Mouse (Mus musculus) ovary, postnatal 14 days (tissue): ENCODE measurements around the gene Cyp27b1.

Experiments used
- DNase-seq: peaks from one replicate; pipeline ENCODE4 v3.0.0; 2022; ENCODE audit warnings: low spot score

Cyp27b1 gene

DNA sequence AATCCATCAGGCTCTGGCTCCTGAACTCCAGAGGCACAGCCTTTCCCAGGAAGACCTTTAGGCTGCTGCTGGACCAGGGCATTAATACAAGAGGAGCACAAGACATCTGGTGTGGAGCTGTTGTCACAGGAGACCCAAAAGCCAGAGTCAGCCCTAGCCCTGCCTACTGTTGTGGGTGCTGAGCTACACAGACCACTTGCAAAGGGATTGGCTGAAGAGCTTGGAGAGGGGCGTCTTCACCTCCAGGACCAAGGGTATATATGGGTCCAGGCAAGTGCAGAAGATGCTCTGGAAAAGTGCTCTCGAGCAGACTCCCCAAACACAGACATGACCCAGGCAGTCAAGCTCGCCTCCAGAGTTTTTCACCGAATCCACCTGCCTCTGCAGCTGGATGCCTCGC lies at the start of gene Cyp27b1:
Gene Cyp27b1, plus strand, starts transcription at position 297 of the 400 bp plus-strand sequence.
- no peak for DNase-seq

DNA sequence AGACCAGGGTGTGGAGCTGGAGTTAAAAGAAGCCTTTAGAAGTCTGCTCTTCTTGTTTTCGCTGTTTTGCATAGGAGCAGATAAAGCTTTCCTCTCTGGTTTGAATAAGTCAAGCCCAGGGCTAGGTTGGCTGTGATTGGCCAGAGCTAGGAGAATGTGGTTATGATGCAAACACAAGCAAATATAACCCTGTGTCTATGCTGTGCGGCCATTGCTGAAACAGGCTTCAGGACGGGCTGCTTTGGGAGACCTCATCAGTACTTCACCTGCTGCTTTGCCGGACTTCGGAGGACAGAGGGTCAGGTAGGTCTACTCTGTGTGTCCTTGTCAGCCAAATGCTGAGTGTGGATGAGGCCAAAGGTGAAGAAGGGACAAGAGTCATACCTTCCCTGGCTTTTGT lies 47.5 kb upstream of the Cyp27b1 start, which contains the start of gene Avil:
Gene Avil, plus strand, starts transcription at position 181 of the 400 bp plus-strand sequence.
- DNase-seq, result no peak

DNA sequence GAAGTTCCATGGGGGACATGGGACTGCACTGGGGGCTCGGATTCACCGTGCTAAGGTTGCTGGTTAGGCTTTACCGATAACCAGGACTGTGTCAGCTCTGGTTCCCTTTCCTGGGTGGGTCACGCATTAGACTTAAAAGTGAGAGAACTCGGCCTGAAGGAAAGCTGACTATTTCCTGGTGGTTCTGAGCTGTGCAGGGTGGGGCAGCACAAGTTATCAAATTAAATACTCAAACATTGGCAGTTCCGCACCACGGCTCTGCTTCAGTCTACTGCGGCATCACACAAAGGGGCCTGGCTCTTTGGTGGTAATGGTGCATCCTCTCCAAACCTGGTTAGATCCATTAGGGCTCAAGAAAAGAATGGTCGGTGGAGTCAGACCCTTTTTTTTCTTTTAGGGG lies 46.8 kb upstream of the Cyp27b1 start:
- DNase-seq, result no peak

DNA sequence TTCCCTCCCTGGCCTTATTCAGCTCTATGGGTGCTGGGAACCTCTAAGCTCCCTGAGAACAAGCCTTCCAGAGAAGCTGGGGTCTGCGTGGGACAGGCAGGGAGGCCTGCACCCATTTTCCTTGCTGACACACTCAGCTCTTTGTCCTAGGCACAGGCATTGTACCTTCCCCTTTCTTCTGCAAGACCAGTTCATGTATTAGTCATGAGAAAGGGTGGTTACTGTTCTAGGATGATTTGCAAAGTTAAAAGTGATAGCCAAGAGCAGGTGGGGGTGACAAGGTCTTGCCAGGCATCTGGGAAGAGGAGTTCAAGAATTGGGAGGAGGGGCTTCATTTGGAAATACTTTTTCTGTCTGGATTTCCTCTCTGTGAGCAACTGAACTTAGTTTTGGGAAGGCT lies 46.0 kb upstream of the Cyp27b1 start:
- DNase-seq, result no peak

DNA sequence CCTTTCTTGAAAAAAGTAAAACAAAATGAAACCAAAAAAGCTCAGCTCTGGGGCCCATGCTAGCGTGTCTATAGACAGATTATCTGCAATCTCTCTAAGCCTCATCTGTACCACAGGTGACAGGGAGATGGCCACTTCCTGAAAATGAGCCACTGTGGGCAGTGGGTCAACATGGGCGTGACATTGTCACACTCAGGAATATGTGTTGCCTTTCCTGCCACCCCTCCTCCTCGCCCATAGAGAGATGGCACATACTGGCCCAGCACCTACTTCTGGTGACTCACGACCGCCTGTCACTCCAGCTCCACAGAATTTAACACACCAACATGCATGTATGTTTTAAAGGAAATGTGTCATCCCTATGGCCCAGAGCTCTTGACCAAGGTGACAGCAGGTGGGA lies 45.3 kb upstream of the Cyp27b1 start:
- DNase-seq, result no peak

DNA sequence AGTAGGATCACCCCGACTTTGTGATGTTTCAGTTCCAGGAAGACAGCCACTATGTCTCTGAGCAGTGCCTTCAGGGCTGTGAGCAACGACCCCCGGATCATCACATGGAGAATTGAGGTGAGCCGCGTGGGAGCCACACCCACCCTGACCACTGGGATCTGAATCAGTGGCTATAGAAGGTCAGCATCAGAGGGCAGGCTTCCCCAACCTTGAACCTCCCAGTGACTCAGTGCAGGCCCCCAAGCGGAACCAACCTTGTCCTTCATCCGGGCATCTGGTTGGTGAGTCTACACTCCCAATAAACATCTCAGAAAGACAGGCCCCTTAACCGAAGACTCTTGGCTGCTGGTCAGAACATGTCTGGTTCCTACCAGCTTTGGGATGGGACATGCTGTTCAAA lies 44.7 kb upstream of the Cyp27b1 start:
- no peak for DNase-seq

DNA sequence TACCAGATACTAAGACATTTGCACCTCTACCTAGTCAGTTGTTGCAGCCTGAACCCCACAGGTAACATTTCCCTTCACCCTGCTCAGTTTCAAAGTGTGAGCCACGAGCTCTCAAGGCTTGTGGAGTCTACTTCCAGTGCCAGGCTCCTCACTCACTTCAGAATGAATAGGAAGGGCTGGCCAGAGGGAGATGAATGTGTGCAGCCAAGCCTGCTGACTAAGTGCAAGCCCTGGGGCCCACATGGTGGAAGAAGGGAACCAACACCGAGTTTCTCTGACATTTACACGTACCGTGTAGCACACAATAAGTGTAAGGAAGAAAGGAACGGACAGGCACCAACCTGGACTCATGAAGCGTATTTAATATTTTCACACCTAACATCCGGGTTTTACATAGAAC lies 44.2 kb upstream of the Cyp27b1 start:
- no peak for DNase-seq

DNA sequence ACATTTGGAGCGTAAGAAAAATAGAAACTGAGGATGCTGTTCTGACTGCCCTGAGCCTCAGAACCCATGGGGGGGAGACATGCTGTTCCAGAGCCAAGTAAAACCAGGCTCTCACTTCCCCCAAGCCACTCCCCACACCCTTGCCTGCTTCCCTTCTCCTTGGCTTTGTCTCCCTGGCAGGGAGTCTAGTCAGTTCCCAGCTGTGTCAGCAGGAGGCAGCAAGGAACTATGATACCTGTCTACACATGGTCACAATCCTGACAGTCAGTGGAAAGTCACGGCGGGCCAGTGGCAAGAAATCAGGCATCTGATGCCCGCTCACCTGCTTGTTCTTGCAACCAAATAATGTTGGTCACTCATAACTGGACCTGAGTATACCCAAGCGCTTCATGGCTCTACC lies 31.6 kb upstream of the Cyp27b1 start:
- no peak for DNase-seq

DNA sequence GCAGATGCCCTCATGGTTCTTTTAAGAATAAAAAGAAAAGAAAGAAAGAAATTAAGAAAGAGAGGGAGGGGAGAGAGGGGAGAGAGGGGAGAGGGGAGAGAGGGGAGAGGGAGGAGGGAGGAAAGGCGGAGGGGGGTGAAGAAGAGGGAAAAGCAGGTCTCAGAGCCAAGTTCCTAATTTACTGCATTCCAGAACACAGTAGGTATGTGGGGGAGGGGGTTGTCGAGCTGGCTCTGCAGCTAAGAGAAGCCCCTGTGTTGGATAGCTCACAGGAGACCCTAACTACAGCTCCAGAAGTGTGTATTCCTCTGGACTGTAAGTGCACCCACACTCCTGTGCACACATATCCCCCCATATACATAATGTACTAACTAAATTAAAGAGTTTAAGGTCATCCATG lies 31.0 kb upstream of the Cyp27b1 start:
- DNase-seq, result no peak

DNA sequence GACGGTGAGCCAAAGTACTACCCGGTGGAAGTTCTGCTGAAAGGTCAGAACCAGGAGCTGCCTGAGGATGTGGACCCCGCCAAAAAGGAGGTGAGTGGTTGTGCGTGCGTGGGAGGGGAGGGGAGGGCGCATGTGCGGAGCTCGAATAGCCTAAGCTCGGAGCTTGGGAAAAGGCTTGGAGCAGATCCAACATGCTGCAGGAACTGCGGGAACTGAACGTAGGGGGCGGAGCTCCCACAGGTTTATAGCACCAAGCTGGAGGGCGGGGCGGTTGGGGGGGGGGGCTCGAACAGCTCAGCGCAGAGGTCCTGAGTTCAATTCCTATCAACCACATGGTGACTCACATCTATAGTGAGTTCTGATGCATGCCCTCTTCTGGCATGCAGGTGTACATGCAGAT lies 29.6 kb upstream of the Cyp27b1 start:
- no peak for DNase-seq

DNA sequence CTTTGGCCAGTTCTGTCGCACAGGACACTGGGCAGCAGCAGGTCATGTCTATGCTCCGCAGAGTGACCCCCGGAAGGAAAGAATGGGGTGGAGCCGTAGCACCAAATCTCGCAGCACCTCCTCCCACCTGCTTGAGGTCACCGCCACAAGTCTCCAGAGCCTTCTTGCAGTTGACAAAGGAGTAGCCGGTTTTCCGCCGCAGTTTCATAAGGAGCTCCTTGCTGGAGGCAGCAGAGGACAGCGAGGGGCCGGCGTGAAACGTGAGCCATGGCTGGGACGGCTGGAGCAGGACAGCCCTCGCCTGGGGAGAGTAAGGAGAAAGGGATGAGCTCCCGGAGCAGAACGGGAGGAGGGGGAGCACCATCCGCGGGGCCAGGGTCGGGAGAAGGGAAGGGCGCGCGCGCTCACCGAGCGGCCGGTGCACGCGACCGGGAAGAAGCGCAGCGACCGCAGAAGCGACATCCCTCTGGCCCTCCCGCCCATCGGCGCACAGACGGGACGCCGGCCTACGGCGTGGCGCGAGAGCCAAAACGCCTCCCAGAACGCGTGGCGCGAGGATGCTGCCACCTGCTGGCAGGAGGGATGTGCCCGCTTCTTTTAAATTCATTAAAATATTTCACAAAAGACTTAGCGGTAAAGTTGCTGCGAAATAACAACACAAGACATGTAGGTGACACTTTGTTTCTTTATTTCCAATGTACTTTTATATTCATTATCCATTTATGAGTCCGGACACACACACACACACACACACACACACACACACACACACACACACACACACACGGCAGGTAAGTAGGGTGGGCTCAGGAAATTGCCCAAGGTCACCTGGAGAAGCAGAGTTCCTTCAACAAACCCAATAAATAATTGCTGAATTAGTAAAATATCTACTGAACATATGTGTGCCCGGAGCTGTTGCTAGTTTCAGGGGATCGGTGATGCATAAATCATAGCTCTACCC lies 17.4 kb upstream of the Cyp27b1 start, which contains the start of gene Tsfm:
Gene Tsfm, minus strand, starts transcription at position 505 of the 961 bp plus-strand sequence.
- peak; percentile 90 for DNase-seq

DNA sequence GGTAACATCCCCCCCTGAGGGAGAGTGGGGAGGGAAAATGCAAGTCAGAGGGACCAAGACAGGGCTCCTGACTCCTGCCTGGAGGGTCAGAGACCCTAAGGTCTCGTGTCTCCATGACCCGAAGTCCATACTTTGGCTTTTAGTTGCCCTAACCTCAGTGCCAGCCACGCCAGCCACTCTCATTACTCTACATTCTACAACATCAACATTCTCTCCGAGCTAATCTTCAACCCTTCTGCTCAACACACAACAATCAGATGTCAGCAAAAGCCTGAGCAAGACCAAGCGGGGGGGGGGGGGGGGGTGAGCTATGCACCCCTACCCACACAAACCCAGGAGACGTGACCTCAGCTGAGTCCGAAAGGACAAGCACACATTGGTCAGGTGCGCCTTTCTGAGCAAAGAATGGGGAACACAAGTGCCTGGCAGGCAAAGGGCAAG lies 14.7 kb upstream of the Cyp27b1 start:
- DNase-seq, result no peak

DNA sequence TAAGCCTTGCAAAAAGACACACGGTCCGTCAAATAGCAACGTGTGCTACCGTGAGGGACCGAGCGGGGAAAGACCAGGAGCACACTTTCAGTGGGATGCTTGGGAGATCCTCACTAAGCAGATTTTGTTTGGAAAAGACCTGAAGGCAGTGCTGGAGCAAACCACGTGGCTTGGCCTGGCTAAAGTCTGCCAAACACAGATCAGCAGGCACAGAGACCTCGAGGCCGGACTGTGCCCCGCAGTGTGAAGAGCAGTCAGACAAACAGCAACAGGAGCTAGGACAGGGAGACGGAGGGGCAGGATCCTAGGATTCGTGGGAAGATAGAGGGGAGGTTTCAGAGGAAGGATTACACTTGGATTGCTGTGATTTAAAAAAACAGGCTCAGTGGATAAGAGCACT lies 11.8 kb upstream of the Cyp27b1 start:
- no peak for DNase-seq

DNA sequence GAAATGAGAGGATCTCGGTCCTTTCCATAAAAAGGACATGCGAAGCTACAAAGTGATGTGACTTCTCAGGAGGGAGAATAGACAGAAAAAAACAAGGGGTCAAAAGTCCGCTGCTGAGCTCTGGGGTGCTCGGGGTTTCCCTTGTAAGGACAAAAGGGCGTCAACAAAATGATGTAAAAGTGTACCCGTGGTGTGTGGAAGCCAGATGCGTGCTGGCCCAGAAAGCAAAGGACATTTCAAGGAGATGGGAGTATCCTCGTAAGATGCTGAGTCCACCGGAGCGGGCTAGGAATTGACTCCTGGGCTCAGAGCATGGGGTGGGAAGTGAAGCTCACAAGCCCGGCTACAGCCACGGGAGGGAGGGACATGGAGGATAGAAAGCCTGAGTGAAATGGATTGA lies 10.4 kb upstream of the Cyp27b1 start:
- no peak for DNase-seq

DNA sequence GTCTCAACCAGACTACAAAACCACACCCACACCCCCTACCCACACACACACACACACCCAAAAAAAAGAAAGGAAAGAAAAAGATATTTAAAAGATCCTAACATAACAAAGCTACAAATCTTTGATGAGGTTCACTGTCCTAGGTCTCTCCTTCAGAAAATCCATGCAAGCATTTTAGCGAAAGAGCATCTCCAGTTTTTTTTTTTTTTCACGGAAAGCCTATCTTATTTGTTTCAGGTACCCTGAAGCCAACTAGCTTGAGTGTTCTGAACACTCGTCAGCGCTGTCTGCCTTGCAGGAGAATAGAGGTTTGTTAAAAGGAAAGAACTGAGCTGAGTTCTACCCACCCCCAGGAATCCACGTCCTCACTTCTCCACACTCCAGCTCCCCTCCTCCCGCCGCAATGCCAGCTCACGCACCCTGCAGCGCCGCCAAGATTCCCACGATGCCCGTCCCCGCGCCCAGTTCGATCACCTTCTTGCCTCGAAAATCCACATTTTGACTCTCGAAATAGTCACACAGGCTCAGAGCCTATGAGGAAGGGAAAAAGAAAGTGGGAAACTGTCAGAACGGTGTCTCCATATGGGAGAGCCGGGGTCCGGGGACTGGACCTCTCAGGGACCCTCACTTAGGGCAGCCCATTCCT lies 7.4 kb upstream of the Cyp27b1 start:
- no peak for DNase-seq

DNA sequence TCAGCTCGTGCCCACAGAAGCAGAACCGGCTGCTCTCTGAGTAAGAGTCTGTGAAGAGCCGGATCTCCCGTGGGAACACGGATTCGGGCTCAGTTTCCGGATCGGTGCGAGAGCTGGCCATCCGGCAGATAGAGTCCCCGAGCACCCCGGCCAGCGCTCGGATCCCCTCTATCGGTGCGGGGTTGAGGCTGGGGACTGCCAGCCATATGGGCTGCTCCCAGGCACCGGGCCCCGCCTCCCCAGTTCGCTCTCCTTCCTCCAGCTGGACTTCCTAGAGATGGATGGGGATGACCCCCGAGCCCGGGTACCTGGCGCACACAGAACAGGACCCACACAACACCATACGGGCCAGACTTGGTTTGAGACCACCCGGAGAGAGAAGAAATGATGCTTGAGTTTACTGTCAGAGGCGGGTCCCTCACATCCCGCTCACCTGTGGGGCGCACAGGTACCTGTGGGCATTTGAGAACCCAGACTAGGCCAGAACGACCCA lies 6.7 kb upstream of the Cyp27b1 start, which contains the start of the genes Mettl1 and Eef1akmt3:
Gene Mettl1, plus strand, starts transcription at position 141 of the 493 bp plus-strand sequence.
Gene Eef1akmt3, minus strand, starts transcription at position 240 of the 493 bp plus-strand sequence.
- DNase-seq, result peak; percentile 24

DNA sequence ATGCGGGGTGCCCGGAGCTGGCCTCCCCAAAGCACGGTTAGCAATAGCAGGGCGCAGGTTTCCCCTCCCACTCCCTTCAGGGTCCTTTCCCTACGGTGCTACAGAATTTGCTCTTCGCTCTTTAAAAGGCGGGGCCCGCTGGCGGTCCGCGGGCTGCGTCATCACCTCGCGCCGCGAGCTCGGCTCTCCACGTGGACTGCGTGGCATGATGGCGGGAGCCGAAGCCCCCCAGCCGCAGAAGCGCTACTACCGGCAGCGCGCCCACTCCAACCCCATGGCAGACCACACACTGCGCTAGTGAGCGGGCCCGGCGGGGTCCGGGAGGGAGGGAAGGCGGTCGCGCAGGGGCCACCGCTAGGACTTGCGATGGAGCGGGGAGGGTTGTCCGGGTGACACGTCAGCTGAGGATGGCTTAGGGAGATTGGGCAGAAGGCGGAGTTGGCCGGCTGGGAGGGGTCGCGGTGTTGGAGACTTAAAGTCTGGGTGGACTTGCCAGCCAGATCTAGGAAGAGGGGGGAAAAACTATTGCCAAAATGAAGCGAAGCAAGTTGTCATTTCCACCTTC lies 6.2 kb upstream of the Cyp27b1 start:
- peak; percentile 89 for DNase-seq

DNA sequence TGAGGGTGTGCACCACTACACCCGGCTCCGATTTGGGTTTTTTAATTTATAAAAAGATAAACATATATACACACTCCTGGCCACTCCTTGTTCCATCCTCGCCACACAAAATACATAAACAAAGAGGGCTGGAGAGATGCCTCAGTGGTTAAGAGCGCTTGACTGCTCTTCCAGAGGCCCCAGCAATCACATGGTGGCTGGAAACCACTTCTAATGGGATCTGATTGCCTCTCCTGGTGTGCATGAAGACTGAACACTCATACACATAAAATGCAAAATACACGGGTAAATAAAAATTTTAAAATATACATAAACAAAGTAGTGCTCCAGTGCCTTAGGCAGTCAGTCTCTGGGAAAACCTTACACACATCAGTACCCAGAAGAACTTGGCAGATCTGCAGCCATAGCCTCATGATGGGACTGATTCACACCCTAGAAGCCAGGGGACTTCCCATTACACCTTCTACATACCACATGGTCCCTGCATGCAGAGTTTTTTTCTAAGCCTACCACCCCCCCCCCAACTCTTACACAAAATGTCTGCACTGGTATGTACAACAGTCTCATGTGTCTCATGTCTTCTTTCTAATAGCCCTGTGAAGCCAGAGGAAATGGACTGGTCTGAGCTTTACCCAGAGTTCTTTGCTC lies 5.5 kb upstream of the Cyp27b1 start:
- no peak for DNase-seq

DNA sequence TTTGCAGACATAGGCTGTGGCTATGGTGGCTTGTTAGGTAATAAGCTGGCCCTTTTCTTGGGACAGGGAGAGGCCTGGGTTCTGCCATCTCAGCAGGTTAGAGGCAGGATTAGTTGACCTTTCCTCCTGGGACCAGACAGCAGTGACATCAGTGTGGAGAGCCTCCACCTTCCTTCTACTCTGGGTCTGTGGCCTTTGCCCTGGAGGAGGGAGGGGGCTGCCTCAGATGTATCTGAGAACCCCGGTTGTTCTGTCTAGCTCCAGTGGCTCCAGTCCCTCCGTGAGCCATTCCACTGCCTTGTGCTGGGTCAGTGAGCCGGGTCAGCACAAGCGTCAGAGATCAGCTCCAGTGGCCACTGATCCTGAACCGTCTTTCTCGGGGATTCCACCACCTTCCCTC lies 4.9 kb upstream of the Cyp27b1 start:
- DNase-seq, result no peak

DNA sequence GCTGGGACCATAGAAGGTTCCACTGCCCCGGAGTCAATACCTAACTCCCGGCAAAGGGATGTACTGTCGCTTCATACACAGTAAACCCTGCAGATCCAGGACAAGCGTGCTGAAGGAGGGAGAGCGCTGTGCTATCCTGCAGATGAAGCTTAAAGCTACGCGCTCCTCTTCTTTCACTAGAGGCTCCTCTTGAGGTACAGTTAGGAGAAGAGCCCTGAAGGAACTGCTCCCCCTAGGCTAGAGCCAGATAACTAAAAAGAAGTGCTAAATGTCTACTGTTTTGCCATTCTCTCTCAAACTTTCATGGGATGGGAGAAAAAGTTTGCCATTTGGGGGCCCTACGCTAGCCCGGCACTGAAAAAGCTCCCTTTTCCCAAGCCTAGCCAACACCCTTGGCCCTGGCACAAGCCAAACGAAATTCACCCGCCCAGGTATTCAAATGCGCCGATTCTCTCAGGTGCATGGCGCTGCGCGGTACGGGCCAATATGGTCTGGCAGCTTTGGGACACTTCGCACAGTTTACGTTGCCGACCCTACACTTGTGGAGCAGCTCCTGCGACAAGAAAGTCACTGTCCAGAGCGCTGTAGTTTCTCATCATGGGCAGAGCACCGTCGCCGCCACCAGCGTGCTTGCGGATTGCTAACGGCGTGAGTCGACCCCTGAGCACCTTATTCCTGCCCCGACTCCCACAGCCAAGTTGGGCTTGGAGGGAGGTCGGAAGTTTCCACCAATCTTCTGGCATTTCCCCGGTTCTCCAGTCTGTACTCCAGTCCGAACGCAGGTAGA lies 751 bp downstream of the Cyp27b1 start:
- DNase-seq, result no peak
